ENCODE assay signal across 11 mouse cellular contexts in the genomic region with DNA sequence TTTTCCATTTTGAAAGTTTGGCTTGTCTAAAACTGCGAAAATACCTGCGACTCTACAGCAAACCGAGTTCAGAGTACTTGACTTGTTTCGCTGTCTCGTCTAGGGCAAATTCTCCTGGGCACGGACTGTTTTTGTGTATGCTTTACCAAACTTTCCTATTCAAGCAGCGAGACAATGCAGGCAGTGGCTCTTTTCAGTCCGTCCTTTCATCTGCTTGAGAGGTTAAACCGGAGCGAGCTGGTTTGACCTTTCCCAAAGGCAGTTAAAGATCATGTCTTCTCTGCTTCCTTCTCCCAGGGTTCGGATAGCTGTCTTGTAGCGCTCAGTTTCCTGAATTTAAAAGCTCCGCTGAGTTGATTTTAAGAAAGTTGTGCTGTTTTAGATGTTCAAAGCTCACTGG. TPM values are rescaled to one million over a fixed set of nuclear protein-coding genes. Genes with fewer than 3 reads are reported as not detected.
A peak's percentile ranks its signal among the peaks of the same experiment; 100 is the strongest.
DNase-seq lines count a peak whose midpoint lies in the region; ATAC-seq and TF ChIP-seq lines count a peak whose summit lies in the region.
"Had no signal": no experiment of that assay in that cellular context is flagged by ENCODE, and none has a peak within 500 bp of the region (broad histone marks: within the 10 kb centered on the region; RNA-seq: fewer than 3 reads in every experiment).

No protein-coding gene starts in this region.

- peaks cover 8% of the 10 kb centered on the region; the same call in 1 of the 2 replicates for H3K27me3 ChIP-seq in heart, embryonic 11.5 days (ENCODE audit: control insufficient read depth, insufficient read depth, low read length)
- H3K27me3 ChIP-seq in hindbrain, embryonic 11.5 days (ENCODE audit: control insufficient read depth, insufficient read depth, low read length): no peaks in the 10 kb centered on the region
- H3K27me3 ChIP-seq in midbrain, embryonic 14.5 days (ENCODE audit: control insufficient read depth, insufficient read depth, low read length): no peaks in the 10 kb centered on the region

- H3K4me3 ChIP-seq in heart, embryonic 11.5 days (ENCODE audit: low read depth, low read length): peak overlapping the region; percentile 54; the same call in 1 of the 2 replicates
- peak overlapping the region; percentile 70 for H3K4me3 ChIP-seq in hindbrain, embryonic 11.5 days (ENCODE audit: low read depth, low read length)
- peak overlapping the region; percentile 69 for H3K4me3 ChIP-seq in midbrain, embryonic 14.5 days (replicated peaks; ENCODE audit: low read depth, low read length)

- no peaks in the 10 kb centered on the region for H3K4me1 ChIP-seq in heart, embryonic 11.5 days (ENCODE audit: control insufficient read depth, insufficient read depth, low read length)
- H3K4me1 ChIP-seq in hindbrain, embryonic 11.5 days (replicated peaks; ENCODE audit: control insufficient read depth, insufficient read depth, low read length): no peaks in the 10 kb centered on the region
- peaks cover 7% of the 10 kb centered on the region; the same call in 1 of the 2 replicates for H3K4me1 ChIP-seq in midbrain, embryonic 14.5 days (ENCODE audit: control insufficient read depth, insufficient read depth, low read length)

- H3K36me3 ChIP-seq in heart, embryonic 11.5 days (ENCODE audit: control insufficient read depth, insufficient read depth, low read length): no peaks in the 10 kb centered on the region
- no peaks in the 10 kb centered on the region for H3K36me3 ChIP-seq in hindbrain, embryonic 11.5 days (ENCODE audit: control insufficient read depth, insufficient read depth, low read length)
- no peaks in the 10 kb centered on the region for H3K36me3 ChIP-seq in midbrain, embryonic 14.5 days (ENCODE audit: control insufficient read depth, insufficient read depth, low read length)

- intact Hi-C loops in heart, postnatal 36 days (cut with DNase I): loop anchor here (5.0 kb wide), 1 partner anchor 49 kb away; no protein-coding TSS in a partner anchor

- ATAC-seq in heart, embryonic 11.5 days (replicated peaks; ENCODE audit: insufficient number of reproducible peaks, low FRiP score, low TSS enrichment): no peak
- no peak for ATAC-seq in hindbrain, embryonic 11.5 days (ENCODE audit: low FRiP score)
- ATAC-seq in midbrain, embryonic 14.5 days (ENCODE audit: low FRiP score, low TSS enrichment): no peak
- ATAC-seq in erythroid progenitor cell, adult 5-6 weeks (replicated peaks; ENCODE audit: low FRiP score, poor library complexity, severe bottlenecking): no peak

- H3K4me2 ChIP-seq in heart, embryonic 11.5 days: peak overlapping the region; percentile 75; the same call in 1 of the 2 replicates
- peak overlapping the region; percentile 67 for H3K4me2 ChIP-seq in hindbrain, embryonic 11.5 days (replicated peaks; ENCODE audit: low read depth, low read length)
- H3K4me2 ChIP-seq in midbrain, embryonic 14.5 days (ENCODE audit: low read length): peak overlapping the region; percentile 75

- no peak for DNase-seq in heart, postnatal 36 days
- DNase-seq in brain, embryonic 14.5 days (ENCODE audit: low read depth): peak; percentile 50
- DNase-seq in hindbrain, embryonic 11.5 days (ENCODE audit: low spot score): peak; percentile 60
- peak; percentile 54 for DNase-seq in midbrain, embryonic 14.5 days
- DNase-seq in adrenal gland, adult 18-20 months (ENCODE audit: low spot score in 2 of 2): no peak
- DNase-seq in layer of hippocampus, adult 8-10 months (ENCODE audit: low spot score in 2 of 2): no peak

- no peak overlapping the region for H3K27ac ChIP-seq in heart, embryonic 11.5 days (ENCODE audit: low read depth, low read length)
- H3K27ac ChIP-seq in hindbrain, embryonic 11.5 days (ENCODE audit: low read depth, low read length): no peak overlapping the region
- H3K27ac ChIP-seq in midbrain, embryonic 14.5 days (replicated peaks; ENCODE audit: low read depth, low read length): no peak overlapping the region
- H3K27ac ChIP-seq: heart, adult 2 months had no signal

- TF ChIP-seq POLR2A in brain, embryonic 14.5 days (IDR thresholded peaks at IDR 0.05; ENCODE audit: borderline replicate concordance, extremely low read depth, insufficient read depth, insufficient read length, poor library complexity, severe bottlenecking): no peak

- no peak overlapping the region for H3K9ac ChIP-seq in heart, embryonic 11.5 days (ENCODE audit: low read depth, low read length)
- H3K9ac ChIP-seq in hindbrain, embryonic 11.5 days (ENCODE audit: low read depth, low read length): peak overlapping the region; percentile 77; the same call in 1 of the 2 replicates
- H3K9ac ChIP-seq in midbrain, embryonic 14.5 days (replicated peaks; ENCODE audit: low read length): peak overlapping the region; percentile 76; the same call in 1 of the 2 replicates

- H3K9me3 ChIP-seq in heart, embryonic 11.5 days (replicated peaks; ENCODE audit: control insufficient read depth, low read length): peaks cover 5% of the 10 kb centered on the region
- no peaks in the 10 kb centered on the region for H3K9me3 ChIP-seq in hindbrain, embryonic 11.5 days (ENCODE audit: control insufficient read depth, low read length)
- no peaks in the 10 kb centered on the region for H3K9me3 ChIP-seq in midbrain, embryonic 14.5 days (ENCODE audit: control insufficient read depth, low read length)

- TF ChIP-seq CTCF in brain, embryonic 14.5 days (IDR thresholded peaks at IDR 0.05; ENCODE audit: borderline replicate concordance, extremely low read depth, insufficient read depth, insufficient read length): no peak

- WGBS in heart, embryonic 11.5 days (ENCODE audit: insufficient replicate concordance): 27% methylated on average over 13 of the region's 13 CpGs
- 7% methylated on average over 13 of the region's 13 CpGs for WGBS in hindbrain, embryonic 11.5 days
- 2% methylated on average over 13 of the region's 13 CpGs for whole genome bisulfite sequencing in midbrain, embryonic 14.5 days

RNA-seq across cellular contexts. Expression of a gene that starts 1.2 kb away (rescaled TPM):
- polyA plus RNA-seq in heart, embryonic 11.5 days (2014; fragmentation: Nextera tagmentation; extraction: Ambion mirVana): 0.42 and 0.52 TPM in 2 replicates
- total RNA-seq in heart, postnatal 36 days (2021): under 1 TPM; 0.54 to 0.58 TPM
- 19.8 and 35.7 TPM in 2 replicates for polyA plus RNA-seq in brain, embryonic 14.5 days (2012; rRNA removed)
- 7.1 TPM in 2 replicates for polyA plus RNA-seq in hindbrain, embryonic 11.5 days (2014; fragmentation: Nextera tagmentation; extraction: Ambion mirVana)
- polyA plus RNA-seq in midbrain, embryonic 14.5 days (2014; fragmentation: Nextera tagmentation; extraction: Ambion mirVana): 9.3 and 10.0 TPM in 2 replicates
- total RNA-seq in adrenal gland, adult 18-20 months (2021): 10 to 100 TPM; 12.7 to 21.1 TPM
- not detected in 2 replicates for total RNA-seq in erythroid progenitor cell, adult 5-6 weeks (2015; ENCODE audit: low replicate concordance)
- not detected in 2 replicates for total RNA-seq in erythroid progenitor cell, adult 5-6 weeks (2017; ENCODE audit: low replicate concordance)
- total RNA-seq in layer of hippocampus, adult 8-10 months (2022): 100 to 1,000 TPM in 1 of 4 experiments, 10 to 100 TPM in 3; 92.2 to 101 (median 96.8) TPM
- total RNA-seq: neutrophil, adult 5-6 weeks had no signal
- polyA plus RNA-seq: C2C12 had no signal

Comparison
In these comparisons a context has a peak if more than half of its experiments do, and no peak if none do; other contexts are left out.
1. DNase-seq: peak in brain, embryonic 14.5 days (single experiment), hindbrain, embryonic 11.5 days (single experiment) and midbrain, embryonic 14.5 days (single experiment); none in heart, postnatal 36 days (0 of 2), adrenal gland, adult 18-20 months (0 of 2) and layer of hippocampus, adult 8-10 months (0 of 2).
2. RNA of a gene that starts 1.2 kb away (total RNA-seq): 92.2 to 101 TPM in layer of hippocampus, adult 8-10 months and 12.7 to 21.1 TPM in adrenal gland, adult 18-20 months; 0.54 to 0.58 TPM in heart, postnatal 36 days and not detected in erythroid progenitor cell, adult 5-6 weeks; every median in the first group is over 4 times any median in the second.
3. Peak in every context shown above with its lines, with median percentiles within 50 percentile points of each other: H3K4me2 ChIP-seq and H3K4me3 ChIP-seq.